Mouse (Mus musculus): ENCODE data around the gene Ispd.
"Not testable (repeated sequence)": the region's sequence is repeated elsewhere in the genome, so short reads cannot be mapped to it uniquely, and the experiment has no call there.

Gene Ispd

DNA sequence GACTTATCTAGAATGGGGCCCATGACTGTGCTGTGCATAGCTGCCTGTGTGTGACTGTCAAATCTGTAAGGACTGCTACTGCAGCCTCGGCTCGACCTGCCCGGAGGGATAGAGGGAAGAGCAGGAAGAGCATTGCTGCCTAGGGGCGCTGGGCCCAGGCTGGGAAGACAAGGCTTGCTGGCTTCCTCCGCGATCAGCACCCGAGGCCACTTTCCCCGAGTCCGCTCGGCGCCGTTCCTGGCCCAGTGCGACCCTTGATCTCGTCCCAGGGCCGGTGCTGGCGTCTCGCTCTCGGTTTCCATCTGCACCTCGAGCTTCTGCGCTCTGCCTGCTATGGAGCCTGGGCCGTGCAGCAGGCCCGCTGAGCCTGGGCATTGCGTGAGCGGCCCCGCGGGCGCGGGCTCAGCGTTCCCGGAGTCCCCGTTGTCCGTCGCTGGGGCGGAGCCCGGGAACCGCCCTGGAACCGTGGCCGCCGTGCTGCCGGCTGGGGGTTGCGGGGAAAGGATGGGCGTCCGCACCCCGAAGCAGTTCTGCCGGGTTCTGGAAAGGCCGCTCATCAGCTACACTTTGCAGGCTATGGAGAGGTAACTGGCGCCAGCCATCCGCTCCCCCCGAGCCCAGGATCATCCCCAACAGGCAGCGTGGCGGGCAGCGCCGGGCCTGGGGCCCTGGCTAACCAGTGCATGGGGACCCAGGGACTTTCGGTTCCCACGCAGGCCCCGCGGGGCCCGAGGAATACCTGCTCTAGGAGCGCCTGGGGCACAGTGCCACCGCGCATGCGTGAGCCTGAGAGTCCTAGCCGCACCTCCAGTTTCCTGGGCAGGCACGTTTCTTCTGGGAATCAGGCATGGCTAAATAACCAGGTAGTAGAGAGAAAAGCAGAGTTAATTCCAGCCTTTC is at the start of gene Ispd, which contains the start of gene D630036H23Rik:
TSS of gene Ispd (plus strand) at position 10 of the 900 bp plus-strand sequence.
TSS of gene D630036H23Rik (minus strand) at position 741 of the 900 bp plus-strand sequence.
- peak; percentile 93 for ATAC-seq (ENCODE audit: insufficient number of reproducible peaks, low FRiP score, low TSS enrichment)

DNA sequence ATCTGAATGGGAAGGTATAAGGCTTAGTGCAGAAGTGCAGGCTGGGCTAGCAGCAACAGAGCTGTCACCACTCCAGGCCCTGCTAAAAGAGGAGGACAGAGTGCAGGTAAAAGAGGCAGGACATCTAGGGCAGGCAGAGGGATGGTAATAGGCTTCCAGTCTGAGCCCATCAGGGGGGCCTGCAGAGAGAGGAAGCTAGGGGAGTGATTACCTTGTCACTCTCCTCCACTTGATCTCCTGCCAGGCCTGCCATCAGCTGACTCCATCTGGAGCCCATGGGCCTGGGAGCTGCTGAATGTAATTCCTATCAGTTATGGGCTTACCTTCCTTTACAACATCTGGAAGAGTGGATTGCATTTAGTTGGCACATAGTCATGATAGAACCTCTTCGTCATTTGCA is 48.6 kb upstream of the Ispd start:
- ATAC-seq (ENCODE audit: insufficient number of reproducible peaks, low FRiP score, low TSS enrichment): no peak

DNA sequence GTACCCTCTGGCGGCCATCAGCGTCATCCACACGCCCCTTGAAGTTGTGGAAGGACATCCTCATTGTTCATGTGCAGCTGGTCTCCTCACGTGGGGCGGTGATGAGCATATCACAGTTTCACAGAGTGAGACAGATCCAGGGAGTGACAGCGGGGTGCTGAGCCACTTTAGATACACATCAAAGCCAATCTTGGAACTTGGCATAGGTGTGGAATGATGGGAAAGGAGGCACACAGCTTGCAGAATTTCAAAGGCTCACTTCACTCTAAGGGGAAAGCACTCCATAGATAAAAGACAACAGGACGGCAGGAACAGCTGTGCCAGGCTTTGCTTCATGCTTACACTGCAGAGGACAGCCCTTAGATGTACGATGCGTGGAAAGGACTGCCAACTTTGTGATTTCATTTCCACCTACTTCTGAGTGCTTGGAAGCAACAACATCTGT is 47.4 kb upstream of the Ispd start:
- ATAC-seq (ENCODE audit: insufficient number of reproducible peaks, low FRiP score, low TSS enrichment): no peak; the same call in 1 of the 2 replicates

DNA sequence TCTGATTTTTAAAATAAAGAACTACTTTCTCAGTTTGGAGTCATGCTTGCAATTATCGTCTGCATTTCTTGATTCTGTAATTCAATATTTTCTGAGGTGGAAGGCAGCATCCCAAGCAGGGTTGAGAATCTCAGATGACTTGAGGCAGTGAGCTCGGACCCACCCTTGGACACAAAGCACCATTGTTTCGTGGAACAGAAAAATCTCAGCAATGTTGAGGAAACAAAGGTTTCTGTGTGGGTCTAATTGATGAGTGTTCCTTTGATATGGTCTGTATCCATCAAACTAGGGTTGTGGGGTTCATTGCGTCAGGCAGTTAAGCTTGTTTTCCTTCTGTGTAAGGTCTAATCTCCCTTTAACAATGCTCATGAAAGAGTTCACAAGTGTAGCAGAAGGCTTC is 37.1 kb upstream of the Ispd start:
- ATAC-seq (ENCODE audit: insufficient number of reproducible peaks, low FRiP score, low TSS enrichment): no peak

DNA sequence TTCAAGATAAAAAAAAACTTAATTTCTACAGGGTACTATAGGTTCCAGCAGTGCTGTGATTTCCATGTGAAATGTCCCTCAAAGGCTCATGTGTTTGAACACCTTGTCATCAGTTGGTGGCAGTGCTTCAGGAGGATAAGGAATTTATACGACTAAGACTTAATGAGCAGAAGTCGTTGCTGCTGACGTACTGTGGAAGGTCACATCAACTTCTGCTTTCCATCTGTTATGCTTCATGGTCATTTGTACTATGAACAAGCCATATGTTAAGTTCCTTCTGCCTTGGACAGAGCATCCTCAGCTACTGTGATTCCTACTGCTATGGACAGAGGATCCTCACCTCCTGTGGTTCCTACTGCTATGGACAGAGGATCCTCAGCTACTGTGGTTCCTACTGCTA is 21.2 kb upstream of the Ispd start:
- no peak for ATAC-seq (ENCODE audit: insufficient number of reproducible peaks, low FRiP score, low TSS enrichment)

DNA sequence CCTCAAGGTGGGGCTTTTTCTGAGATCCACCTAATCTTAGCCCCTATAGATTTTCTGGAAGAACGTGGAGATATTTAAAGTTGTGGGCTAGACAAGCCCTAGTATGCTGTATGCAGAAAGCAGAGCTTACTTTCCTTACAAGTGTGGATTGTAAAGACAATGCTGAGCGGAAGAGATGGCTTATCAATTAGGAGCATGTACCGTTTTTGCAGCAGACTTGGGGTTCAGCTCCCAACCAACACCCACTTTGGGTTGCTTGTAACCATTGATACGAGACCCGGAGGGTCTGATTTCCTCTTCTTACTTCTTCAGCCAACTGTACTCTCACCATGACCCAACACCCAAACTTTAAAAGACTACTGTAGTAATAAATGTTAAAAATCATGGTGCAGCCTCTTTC is 20.6 kb upstream of the Ispd start:
- no peak for ATAC-seq (ENCODE audit: insufficient number of reproducible peaks, low FRiP score, low TSS enrichment)

DNA sequence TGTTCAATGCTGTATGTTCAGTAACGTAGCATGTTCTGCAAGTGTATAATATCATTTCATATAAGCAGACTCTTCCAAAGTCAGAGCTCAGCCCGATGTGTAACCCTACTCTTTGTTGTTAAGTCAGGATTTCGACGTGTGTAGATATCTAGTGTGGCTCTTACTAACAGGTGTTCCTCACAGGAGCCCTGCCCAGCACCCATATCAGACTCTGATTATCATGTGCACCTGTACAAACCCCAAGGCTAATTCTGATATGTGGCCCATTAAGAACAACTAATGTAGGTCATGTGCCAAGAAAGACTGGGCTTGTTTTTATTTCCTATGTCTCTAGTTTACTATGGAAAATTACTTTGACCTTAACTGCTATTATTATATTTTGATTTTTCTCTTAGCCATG is 17.2 kb upstream of the Ispd start:
- ATAC-seq (ENCODE audit: insufficient number of reproducible peaks, low FRiP score, low TSS enrichment): no peak

DNA sequence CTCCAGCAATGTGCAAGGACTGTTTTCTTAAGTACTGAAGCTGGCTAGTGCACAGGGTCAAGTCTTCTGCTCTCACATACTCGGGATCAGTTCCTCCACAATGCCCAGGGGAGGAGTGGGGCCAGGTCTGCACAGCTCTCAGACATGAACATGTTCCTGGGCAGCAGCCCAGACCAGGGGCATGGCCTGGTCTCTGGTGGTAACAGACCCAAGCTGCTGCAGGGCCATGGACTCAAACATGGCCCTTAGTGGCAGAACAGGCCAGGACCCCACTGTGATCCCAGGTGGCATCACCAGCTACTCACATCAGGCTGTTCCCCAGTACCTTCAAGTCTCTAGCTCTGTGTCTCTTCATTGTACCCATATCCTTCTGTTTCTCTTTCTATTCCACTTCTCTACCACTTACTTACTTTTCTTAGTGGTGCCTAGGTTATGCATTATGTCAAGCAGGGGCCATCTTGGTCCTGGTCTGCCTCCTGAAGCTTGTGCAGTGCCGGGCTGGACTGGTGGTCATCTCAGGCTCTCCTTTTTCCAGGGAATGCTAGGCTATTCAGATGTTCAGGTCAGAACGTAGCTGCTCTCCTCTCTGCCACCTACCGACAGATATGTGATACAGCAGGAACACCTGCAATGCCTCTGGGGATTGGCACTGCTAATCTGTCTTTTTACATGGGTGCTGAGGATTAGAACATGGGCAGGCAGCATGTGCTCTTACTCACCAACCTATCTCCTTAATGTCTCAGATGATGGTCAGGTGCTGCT is 7.8 kb upstream of the Ispd start:
- ATAC-seq (ENCODE audit: insufficient number of reproducible peaks, low FRiP score, low TSS enrichment): no peak; the same call in 1 of the 2 replicates

DNA sequence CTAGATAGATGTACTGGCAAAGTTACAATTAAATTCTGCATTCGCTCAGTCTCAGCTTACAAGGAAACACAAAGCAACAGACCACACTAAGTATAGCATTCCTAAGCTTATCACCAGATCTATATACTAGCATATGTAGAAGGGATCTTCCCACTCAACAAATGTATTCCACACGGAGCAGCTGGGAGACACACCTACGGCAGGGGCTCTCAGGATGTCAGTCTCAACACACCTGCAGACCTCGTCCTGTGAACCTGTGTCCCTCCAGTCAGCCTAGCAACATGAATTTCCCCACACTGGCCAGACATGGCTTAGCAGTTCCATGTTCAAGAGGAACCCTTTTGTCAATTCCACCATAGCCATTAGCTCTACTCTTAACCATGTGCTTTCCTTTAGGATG is 4.9 kb upstream of the Ispd start:
- not testable (repeated sequence) for ATAC-seq (ENCODE audit: insufficient number of reproducible peaks, low FRiP score, low TSS enrichment)

DNA sequence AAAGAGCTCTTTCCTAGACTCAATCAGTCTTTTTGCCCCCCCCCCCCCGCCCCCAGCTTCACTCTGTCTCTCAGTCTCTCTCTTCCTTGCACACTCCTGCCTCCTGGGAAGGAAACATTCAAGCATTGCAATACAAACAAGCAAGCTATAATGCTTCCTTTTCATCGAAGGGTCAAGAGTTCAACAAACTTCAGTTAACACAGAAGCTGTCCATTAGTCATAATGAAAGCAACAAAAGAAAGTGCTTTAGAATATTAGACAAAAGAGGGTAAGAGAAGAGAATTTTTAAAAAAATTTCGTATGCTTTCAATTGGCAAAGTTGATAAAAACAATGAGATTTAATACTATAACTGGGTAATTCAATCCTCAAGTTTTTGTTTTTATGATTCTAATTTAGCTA is 996 bp upstream of the Ispd start:
- no peak for ATAC-seq (ENCODE audit: insufficient number of reproducible peaks, low FRiP score, low TSS enrichment)

DNA sequence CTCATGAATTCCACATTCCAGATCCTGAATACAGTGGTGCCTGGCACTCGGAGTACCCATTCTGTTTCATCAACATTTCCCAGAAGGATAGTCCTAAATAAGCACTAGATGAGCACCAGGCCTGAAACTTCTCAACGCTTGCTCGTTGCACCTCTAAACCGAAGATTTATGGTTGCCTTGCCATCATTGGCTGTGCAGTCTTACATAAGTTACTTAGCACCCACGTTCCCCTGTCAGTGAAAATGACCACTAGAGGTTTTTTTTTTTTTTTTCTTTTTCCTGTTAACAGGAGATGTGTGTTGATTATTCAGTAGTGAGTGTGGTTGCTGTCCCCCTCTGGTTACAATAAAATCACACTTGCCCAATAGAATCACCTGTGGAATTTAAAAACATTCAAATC is 444 bp upstream of the Ispd start:
- no peak for ATAC-seq (ENCODE audit: insufficient number of reproducible peaks, low FRiP score, low TSS enrichment)

DNA sequence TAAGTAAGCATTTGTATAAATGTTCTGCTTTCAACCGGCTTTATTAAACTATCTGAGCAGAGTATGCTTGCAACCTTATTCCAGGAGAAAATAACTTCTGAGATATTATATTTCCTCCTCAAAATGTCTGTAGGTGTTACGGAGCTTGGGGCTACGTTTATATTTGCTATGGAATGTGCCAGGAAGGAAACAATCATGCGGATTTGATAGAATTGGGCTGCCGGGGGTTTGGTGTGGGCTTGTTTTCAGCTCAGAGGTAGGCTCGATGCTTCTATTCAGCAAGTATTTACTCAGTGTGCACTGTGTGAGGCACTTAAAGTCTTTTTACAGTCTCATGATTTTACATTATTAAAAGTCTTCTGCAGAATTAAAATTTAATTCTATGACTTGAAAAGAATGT is 4.1 kb downstream of the Ispd start:
- ATAC-seq (ENCODE audit: insufficient number of reproducible peaks, low FRiP score, low TSS enrichment): no peak

DNA sequence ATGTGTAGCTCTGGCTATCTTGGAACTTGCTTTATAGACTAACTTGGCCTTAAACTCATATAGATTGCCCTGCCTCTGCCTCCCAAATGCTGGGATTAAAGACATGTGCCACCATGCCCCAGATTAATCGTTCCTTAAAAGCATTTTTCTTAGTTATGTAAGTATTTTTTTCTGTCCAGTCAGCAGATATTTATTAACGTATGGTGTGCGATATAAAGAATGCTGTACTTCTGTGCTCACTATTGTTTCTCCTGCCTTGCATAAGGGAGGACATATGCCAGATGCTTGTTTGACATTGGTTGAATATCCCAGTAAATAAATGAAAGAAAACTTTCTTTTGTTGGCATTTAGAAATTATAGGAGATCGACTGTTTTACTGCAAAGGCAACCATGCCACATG is 5.7 kb downstream of the Ispd start:
- no peak for ATAC-seq (ENCODE audit: insufficient number of reproducible peaks, low FRiP score, low TSS enrichment)

DNA sequence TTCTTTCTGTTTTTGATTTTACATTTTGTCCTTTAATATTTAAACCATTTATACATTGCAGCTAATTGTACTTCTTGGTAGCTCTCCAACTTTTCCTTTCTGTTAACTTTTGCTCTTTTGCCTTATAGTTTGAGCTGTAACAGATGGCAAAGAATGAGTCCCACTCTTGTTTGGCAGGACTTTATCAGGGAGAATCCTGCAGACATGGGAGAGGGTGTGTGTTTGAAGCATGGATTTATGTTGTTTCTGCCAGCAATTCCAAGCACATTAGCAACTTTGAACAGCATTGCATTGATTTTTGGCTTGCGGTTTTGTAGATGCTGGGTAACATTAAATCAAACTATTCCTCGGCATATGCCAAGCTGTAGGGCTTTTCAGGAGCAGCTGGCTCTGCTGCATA is 13.9 kb downstream of the Ispd start:
- ATAC-seq (ENCODE audit: insufficient number of reproducible peaks, low FRiP score, low TSS enrichment): no peak

DNA sequence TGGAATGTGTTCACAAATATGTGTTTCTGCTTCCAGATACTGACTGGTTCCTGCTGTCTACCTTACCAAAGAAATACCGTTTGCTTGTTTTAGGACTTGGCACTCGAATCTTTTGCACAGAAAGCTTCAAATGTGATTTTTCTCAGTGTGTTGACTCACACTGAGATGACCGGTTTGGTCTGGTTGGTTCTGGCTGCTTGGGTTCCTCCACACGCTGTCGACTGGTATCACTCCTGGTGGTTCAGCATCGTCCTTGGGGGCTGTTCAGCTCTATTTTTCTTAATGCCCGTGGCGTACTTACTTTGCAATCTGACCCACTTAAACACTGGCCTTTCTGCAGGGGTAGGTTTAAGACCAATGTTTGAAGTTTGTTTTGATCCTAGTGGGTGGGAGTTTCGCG is 42.4 kb downstream of the Ispd start:
- ATAC-seq (ENCODE audit: insufficient number of reproducible peaks, low FRiP score, low TSS enrichment): no peak; the same call in 1 of the 2 replicates

DNA sequence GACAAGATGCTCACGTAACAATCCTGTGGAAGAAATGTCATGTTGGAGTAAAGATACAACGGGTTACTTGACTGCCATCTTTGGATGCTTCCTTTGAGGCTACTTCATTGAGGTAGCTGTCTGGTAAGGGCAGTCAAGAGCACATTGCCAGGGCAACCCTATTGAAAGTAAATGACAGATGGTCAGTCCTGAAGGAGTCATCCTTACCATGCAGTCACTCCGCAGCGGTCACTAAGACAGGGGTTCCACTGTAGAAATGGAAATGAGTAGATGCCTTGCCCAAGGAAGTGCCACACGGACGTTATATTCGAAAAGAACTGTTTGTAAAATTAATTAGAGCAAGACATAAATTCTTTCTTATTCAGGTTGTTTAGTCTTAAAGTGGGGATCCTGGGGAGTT is 44.0 kb downstream of the Ispd start:
- ATAC-seq (ENCODE audit: insufficient number of reproducible peaks, low FRiP score, low TSS enrichment): no peak

DNA sequence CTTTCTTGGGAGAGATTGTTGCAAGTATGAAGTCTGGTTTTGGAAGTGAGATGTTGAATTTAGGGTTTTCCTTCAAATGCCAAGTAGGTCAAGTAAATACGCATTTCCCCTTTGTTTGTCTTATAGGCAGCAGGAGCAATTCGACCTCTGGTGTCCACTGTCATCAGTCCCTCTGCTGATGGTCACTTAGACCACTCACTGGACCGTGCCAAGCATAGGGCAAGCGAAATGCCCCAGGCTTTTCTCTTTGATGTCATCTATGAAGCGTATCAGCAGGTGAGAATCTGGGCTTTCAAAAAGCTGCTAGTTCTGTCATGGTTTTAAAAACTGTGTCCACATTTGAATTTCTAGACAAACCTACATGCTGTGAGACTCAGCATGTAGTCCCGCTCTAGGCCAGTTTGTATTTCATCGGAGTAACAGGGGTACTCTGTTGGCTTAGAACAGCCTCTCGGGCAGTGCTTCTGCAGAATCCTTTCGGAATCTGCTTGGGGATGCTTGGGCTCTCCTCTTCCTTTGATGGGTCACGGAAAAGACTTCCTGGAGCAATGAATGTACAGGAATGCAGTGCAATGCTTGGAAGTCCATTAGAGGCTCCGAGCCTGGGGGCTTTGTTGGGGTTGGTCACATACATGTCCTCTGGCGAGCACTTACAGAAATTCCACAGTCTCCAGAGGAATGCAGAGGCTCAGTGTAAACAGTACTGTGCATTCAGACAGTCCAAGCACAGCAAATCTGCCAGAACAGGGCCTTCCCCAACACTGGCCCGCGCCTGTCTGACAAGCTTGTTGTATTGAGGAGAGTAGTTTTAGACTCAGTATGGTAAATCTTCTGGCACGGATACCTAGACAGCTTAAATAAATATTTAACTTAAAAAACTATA is 45.2 kb downstream of the Ispd start:
- ATAC-seq (ENCODE audit: insufficient number of reproducible peaks, low FRiP score, low TSS enrichment): no peak

DNA sequence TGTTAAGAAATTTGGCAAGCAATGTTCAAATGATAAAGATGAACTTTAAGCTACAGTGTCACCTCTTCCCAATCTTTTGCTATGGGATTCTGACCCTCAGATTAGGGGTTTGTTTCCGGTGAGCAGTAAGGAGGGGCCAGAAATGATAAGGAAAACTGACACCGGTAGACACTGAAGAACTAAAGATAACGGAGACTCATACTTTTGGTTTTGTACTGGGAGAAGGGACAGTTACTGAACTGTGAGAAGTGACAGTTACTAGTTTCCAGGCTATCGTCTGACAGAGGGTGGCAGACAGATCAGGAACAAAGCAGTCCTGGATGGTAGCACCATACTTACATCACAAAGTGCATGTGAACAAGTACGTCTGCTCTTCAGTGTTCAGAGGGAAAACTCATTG is 55.7 kb downstream of the Ispd start:
- ATAC-seq (ENCODE audit: insufficient number of reproducible peaks, low FRiP score, low TSS enrichment): no peak

DNA sequence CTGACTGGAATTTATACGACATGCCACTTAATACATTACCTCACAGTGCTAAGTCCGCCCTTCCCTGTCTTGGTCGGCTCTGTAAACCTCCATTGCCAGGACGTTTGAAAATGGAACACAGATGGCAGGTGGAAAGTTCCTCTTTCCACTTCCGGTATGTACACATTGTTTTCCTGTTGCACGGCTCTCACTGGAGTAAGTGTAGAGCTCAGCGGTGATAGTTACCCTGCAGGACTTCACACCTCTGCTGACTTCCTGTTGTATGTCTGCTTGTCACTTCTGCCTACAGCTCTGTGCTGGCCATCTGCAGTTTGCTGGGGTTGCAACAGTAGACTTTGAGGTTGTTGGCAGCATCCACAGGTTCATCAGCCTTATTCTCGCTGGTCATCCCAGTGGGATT is 58.1 kb downstream of the Ispd start:
- no peak for ATAC-seq (ENCODE audit: insufficient number of reproducible peaks, low FRiP score, low TSS enrichment)

DNA sequence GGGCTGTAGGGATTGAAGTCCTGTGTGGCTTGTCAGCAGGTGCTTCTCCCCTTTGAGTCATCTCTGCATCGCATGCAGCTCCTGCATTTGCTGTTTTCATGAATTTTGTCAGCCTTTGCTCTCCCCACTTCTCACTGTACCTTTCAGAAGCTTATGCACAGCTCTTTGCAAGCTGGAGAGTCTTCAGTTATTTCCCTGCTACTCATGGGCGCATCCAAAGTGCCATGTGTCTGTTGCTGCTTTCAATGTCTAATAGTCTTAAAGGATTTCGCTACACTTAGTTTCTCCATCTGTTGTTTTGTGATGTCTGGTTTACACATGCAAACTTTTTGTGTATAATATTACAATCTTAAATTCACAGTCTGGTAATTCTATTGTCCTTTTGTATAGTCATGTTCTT is 74.8 kb downstream of the Ispd start:
- no peak for ATAC-seq (ENCODE audit: insufficient number of reproducible peaks, low FRiP score, low TSS enrichment)

Measured in cerebellum, adult (tissue).